Mouse (Mus musculus): Measurements from ENCODE around the gene Klc4. TPM values are rescaled to one million over a fixed set of nuclear protein-coding genes. Genes with fewer than 3 reads are reported as not detected.

Gene Klc4
- total RNA-seq, 1 experiment = 17.8 TPM

GRCm38 (mm10) chr17:46639929-46640328 lies 5.9 kb downstream of the Klc4 start:
- H3K4me3 ChIP-seq (ENCODE audit: insufficient read depth in 1 of 2, low read depth in 1 of 2, low read length in 2 of 2, poor library complexity in 1 of 2, severe bottlenecking in 1 of 2) = peak overlapping the region in 1 of 2 experiments; percentile 17; a peak in 2 of 4 replicates

GRCm38 (mm10) chr17:46636831-46637523 lies 8.8 kb downstream of the Klc4 start:
- Histone ChIP-seq H3K4me1 (ENCODE audit: control insufficient read depth in 2 of 2, insufficient read depth in 2 of 2, low read length in 2 of 2, poor library complexity in 1 of 2) (peaks cover 0 to 25% of the 10 kb centered on the region in 2 experiments; a peak in 2 of 4 replicates), H3K4me3 (ENCODE audit: insufficient read depth in 1 of 2, low read depth in 1 of 2, low read length in 2 of 2, poor library complexity in 1 of 2, severe bottlenecking in 1 of 2) (no peak overlapping the region), H3K27ac (ENCODE audit: insufficient read depth, low read depth, low read length, poor library complexity, severe bottlenecking) (peak overlapping the region; percentile 41; the same call in 1 of the 2 replicates), H3K36me3 (ENCODE audit: control insufficient read depth, insufficient read depth, low read length, poor library complexity, severe bottlenecking) (peaks cover 2% of the 10 kb centered on the region; the same call in 1 of the 2 replicates), H3K9ac (ENCODE audit: insufficient read depth, low read depth, low read length, poor library complexity, severe bottlenecking) (no peak overlapping the region), H3K9me3 (ENCODE audit: control insufficient read depth, insufficient read depth, low read depth, low read length) (no peaks in the 10 kb centered on the region)
- TF ChIP-seq ZC3H11A (IDR thresholded peaks at IDR 0.05; ENCODE audit: borderline replicate concordance, low read depth, low read length) = no peak
- TF ChIP-seq ZNF384 (IDR thresholded peaks at IDR 0.05; ENCODE audit: low read depth, low read length) = no peak
- TF ChIP-seq CHD2 (IDR thresholded peaks at IDR 0.05; ENCODE audit: low read depth, low read length) = no peak
- TF ChIP-seq MAFK (IDR thresholded peaks at IDR 0.05; ENCODE audit: insufficient read depth, low read depth, low read length) = no peak
- TF ChIP-seq HCFC1 (IDR thresholded peaks at IDR 0.05; ENCODE audit: borderline replicate concordance, insufficient read depth, low read length) = no peak
- in situ Hi-C loops (cut with MboI; ENCODE audit: low sequenced_read_pairs in 2 of 2, unreplicated experiment in 2 of 2) = no loop called here
- no peak for DNase-seq (ENCODE audit: low read depth, low spot score)

More at GRCm38 (mm10) chr17:46639929-46640328, 5.9 kb downstream of the Klc4 start:
- Histone ChIP-seq H3K9ac (ENCODE audit: insufficient read depth, low read depth, low read length, poor library complexity, severe bottlenecking) (no peak overlapping the region), H3K27ac (ENCODE audit: insufficient read depth, low read depth, low read length, poor library complexity, severe bottlenecking) (no peak overlapping the region), H3K4me1 (ENCODE audit: control insufficient read depth in 2 of 2, insufficient read depth in 2 of 2, low read length in 2 of 2, poor library complexity in 1 of 2) (peaks cover 0 to 23% of the 10 kb centered on the region in 2 experiments; a peak in 2 of 4 replicates), H3K9me3 (ENCODE audit: control insufficient read depth, insufficient read depth, low read depth, low read length) (no peaks in the 10 kb centered on the region), H3K36me3 (ENCODE audit: control insufficient read depth, insufficient read depth, low read length, poor library complexity, severe bottlenecking) (no peaks in the 10 kb centered on the region)
- no peak for DNase-seq (ENCODE audit: low read depth, low spot score)
- in situ Hi-C loops (cut with MboI; ENCODE audit: low sequenced_read_pairs in 2 of 2, unreplicated experiment in 2 of 2) = no loop called here
- TF ChIP-seq MAFK (IDR thresholded peaks at IDR 0.05; ENCODE audit: insufficient read depth, low read depth, low read length) = no peak
- TF ChIP-seq HCFC1 (IDR thresholded peaks at IDR 0.05; ENCODE audit: borderline replicate concordance, insufficient read depth, low read length) = no peak
- TF ChIP-seq CHD2 (IDR thresholded peaks at IDR 0.05; ENCODE audit: low read depth, low read length) = no peak

- Histone ChIP-seq H3K9ac (ENCODE audit: insufficient read depth, low read depth, low read length, poor library complexity, severe bottlenecking) (peak overlapping the region; percentile 49), H3K4me3 (ENCODE audit: insufficient read depth in 1 of 2, low read depth in 1 of 2, low read length in 2 of 2, poor library complexity in 1 of 2, severe bottlenecking in 1 of 2) (peak overlapping the region; percentile 53 to 77), H3K9me3 (ENCODE audit: control insufficient read depth, insufficient read depth, low read depth, low read length) (no peaks in the 10 kb centered on the region), H3K27ac (ENCODE audit: insufficient read depth, low read depth, low read length, poor library complexity, severe bottlenecking) (peak overlapping the region; percentile 93), H3K4me1 (ENCODE audit: control insufficient read depth in 2 of 2, insufficient read depth in 2 of 2, low read length in 2 of 2, poor library complexity in 1 of 2) (peaks cover 10 to 41% of the 10 kb centered on the region in 2 experiments), H3K36me3 (ENCODE audit: control insufficient read depth, insufficient read depth, low read length, poor library complexity, severe bottlenecking) (peaks cover 5% of the 10 kb centered on the region; the same call in 1 of the 2 replicates)
- DNase-seq (ENCODE audit: low read depth, low spot score) = peak; percentile 54
- peak; percentile 16; the same call in 1 of the 2 replicates for TF ChIP-seq HCFC1 (IDR thresholded peaks at IDR 0.05; ENCODE audit: borderline replicate concordance, insufficient read depth, low read length)
- no peak for TF ChIP-seq MAFK (IDR thresholded peaks at IDR 0.05; ENCODE audit: insufficient read depth, low read depth, low read length)
- in situ Hi-C loops (cut with MboI; ENCODE audit: low sequenced_read_pairs in 2 of 2, unreplicated experiment in 2 of 2) = no loop called here
Measured at GRCm38 (mm10) chr17:46629685-46630441, 16.0 kb downstream of the Klc4 start.

- in situ Hi-C loops (cut with MboI; ENCODE audit: low sequenced_read_pairs in 2 of 2, unreplicated experiment in 2 of 2) = no loop called here
- DNase-seq (ENCODE audit: low read depth, low spot score) = peak; percentile 72
- Histone ChIP-seq H3K9ac (ENCODE audit: insufficient read depth, low read depth, low read length, poor library complexity, severe bottlenecking) (peak within 1 kb of the TSS; percentile 91), H3K4me1 (ENCODE audit: control insufficient read depth in 2 of 2, insufficient read depth in 2 of 2, low read length in 2 of 2, poor library complexity in 1 of 2) (peaks cover 11 to 45% of the 10 kb centered on the region in 2 experiments), H3K36me3 (ENCODE audit: control insufficient read depth, insufficient read depth, low read length, poor library complexity, severe bottlenecking) (peaks cover 5% of the 10 kb centered on the region; the same call in 1 of the 2 replicates), H3K4me3 (ENCODE audit: insufficient read depth in 1 of 2, low read depth in 1 of 2, low read length in 2 of 2, poor library complexity in 1 of 2, severe bottlenecking in 1 of 2) (peak within 1 kb of the TSS; percentile 77 to 95), H3K9me3 (ENCODE audit: control insufficient read depth, insufficient read depth, low read depth, low read length) (no peaks in the 10 kb centered on the region), H3K27ac (ENCODE audit: insufficient read depth, low read depth, low read length, poor library complexity, severe bottlenecking) (peak within 1 kb of the TSS; percentile 93)
- no peak for TF ChIP-seq CHD2 (IDR thresholded peaks at IDR 0.05; ENCODE audit: low read depth, low read length)
- TF ChIP-seq MAFK (IDR thresholded peaks at IDR 0.05; ENCODE audit: insufficient read depth, low read depth, low read length) = no peak
- no peak for TF ChIP-seq ZNF384 (IDR thresholded peaks at IDR 0.05; ENCODE audit: low read depth, low read length)
- no peak for TF ChIP-seq HCFC1 (IDR thresholded peaks at IDR 0.05; ENCODE audit: borderline replicate concordance, insufficient read depth, low read length)
- no peak for TF ChIP-seq ZC3H11A (IDR thresholded peaks at IDR 0.05; ENCODE audit: borderline replicate concordance, low read depth, low read length)
Measured at GRCm38 (mm10) chr17:46628791-46629684, 16.8 kb downstream of the Klc4 start, which contains the start of gene Ptk7. TSS of gene Ptk7 (minus strand) at chr17:46629504.

Data from ES-E14 (cell line).